Mouse (Mus musculus) A20 (cell line): Measurements from ENCODE around the gene Gal3st2.
"Not testable (repeated sequence)": the region's sequence is repeated elsewhere in the genome, so short reads cannot be mapped to it uniquely, and the experiment has no call there.

ENCODE experiments used
- DNase-seq: peaks from one replicate; pipeline ENCODE4 v3.0.0-alpha.2; 2011; ENCODE audit warnings: low read depth, low spot score

Gal3st2 gene

GRCm38 (mm10) chr1:93861048-93861447 lies at the start of gene Gal3st2:
TSS of gene Gal3st2 (plus strand) at chr1:93861306.
- not testable (repeated sequence) for DNase-seq

- DNase-seq, result no peak
Observed at GRCm38 (mm10) chr1:93811495-93812039, 49.5 kb upstream of the Gal3st2 start.

- no peak for DNase-seq
Observed at GRCm38 (mm10) chr1:93817823-93818532, 43.1 kb upstream of the Gal3st2 start.

GRCm38 (mm10) chr1:93818722-93819121 lies 42.4 kb upstream of the Gal3st2 start:
- DNase-seq, result no peak

- DNase-seq, result no peak
Observed at GRCm38 (mm10) chr1:93823796-93824495, 37.2 kb upstream of the Gal3st2 start.

GRCm38 (mm10) chr1:93824609-93825008 lies 36.5 kb upstream of the Gal3st2 start, which contains the start of gene D2hgdh:
TSS of gene D2hgdh (plus strand) at chr1:93824909.
- DNase-seq, result no peak

- DNase-seq, result peak; percentile 99
Observed at GRCm38 (mm10) chr1:93825105-93825674, 35.9 kb upstream of the Gal3st2 start.

- DNase-seq, result no peak
Observed at GRCm38 (mm10) chr1:93825771-93826539, 35.2 kb upstream of the Gal3st2 start.

GRCm38 (mm10) chr1:93826540-93826835 lies 34.6 kb upstream of the Gal3st2 start:
- no peak for DNase-seq

GRCm38 (mm10) chr1:93832754-93833360 lies 28.2 kb upstream of the Gal3st2 start:
- DNase-seq, result peak; percentile 31

GRCm38 (mm10) chr1:93834671-93835150 lies 26.4 kb upstream of the Gal3st2 start:
- peak; percentile 1 for DNase-seq

GRCm38 (mm10) chr1:93835211-93835610 lies 25.9 kb upstream of the Gal3st2 start:
- DNase-seq, result peak; percentile 1

GRCm38 (mm10) chr1:93835876-93836531 lies 25.1 kb upstream of the Gal3st2 start:
- peak; percentile 0 for DNase-seq

GRCm38 (mm10) chr1:93836532-93836913 lies 24.6 kb upstream of the Gal3st2 start:
- DNase-seq, result no peak

GRCm38 (mm10) chr1:93837335-93837734 lies 23.8 kb upstream of the Gal3st2 start:
- DNase-seq, result peak; percentile 1

GRCm38 (mm10) chr1:93838569-93838968 lies 22.5 kb upstream of the Gal3st2 start:
- DNase-seq, result not testable (repeated sequence)

- not testable (repeated sequence) for DNase-seq
Observed at GRCm38 (mm10) chr1:93845766-93846366, 15.2 kb upstream of the Gal3st2 start.

- not testable (repeated sequence) for DNase-seq
Observed at GRCm38 (mm10) chr1:93855790-93856189, 5.3 kb upstream of the Gal3st2 start.

- no peak for DNase-seq
Observed at GRCm38 (mm10) chr1:93857370-93857769, 3.7 kb upstream of the Gal3st2 start.

GRCm38 (mm10) chr1:93857991-93858390 lies 3.1 kb upstream of the Gal3st2 start:
- no peak for DNase-seq
